Mouse (Mus musculus): ENCODE data around the gene Wwtr1. TPM values are rescaled to one million over a fixed set of nuclear protein-coding genes. Genes with fewer than 3 reads are reported as not detected.
A peak's percentile ranks its signal among the peaks of the same experiment; 100 is the strongest.

The Wwtr1 gene
- 15.9 and 17.4 TPM in 2 replicates for polyA plus RNA-seq (2015; fragmentation: Nextera tagmentation; extraction: Ambion mirVana)

DNA sequence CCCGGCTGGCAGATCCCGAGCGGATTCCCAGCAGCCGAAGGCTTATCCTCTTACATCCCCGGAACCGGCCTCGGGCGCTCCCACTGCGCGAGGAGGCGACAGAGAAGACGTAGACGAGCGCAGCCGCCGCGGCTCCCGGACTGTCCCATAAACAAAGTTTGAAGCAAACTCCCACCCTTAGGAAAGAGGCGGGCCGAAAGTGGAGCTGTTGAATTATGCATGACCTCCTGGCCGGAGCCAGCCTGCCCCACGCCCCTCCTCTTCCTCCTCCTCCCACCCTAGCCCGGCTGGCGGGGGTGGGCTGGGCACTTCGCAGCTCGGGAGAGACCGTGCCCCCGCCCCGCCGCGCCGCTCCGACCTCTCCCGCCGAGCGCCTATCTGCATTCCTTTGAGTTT, at the start of gene Wwtr1:
Gene Wwtr1 (minus strand): TSS at position 251 of the 396 bp plus-strand sequence.
- WGBS: 1% methylated on average over 36 of the region's 36 CpGs
- Histone ChIP-seq H3K9ac (peak within 1 kb of the TSS; percentile 80), H3K36me3 (peaks cover 13% of the 10 kb centered on the region; the same call in 1 of the 2 replicates), H3K27ac (peak within 1 kb of the TSS; percentile 98), H3K4me1 (peaks cover 26% of the 10 kb centered on the region), H3K27me3 (no peaks in the 10 kb centered on the region), H3K4me2 (peak within 1 kb of the TSS; percentile 84), H3K4me3 (replicated peaks) (peak within 1 kb of the TSS; percentile 86), H3K9me3 (replicated peaks) (no peaks in the 10 kb centered on the region)
- ATAC-seq (replicated peaks; ENCODE audit: low FRiP score): peak; percentile 95

DNA sequence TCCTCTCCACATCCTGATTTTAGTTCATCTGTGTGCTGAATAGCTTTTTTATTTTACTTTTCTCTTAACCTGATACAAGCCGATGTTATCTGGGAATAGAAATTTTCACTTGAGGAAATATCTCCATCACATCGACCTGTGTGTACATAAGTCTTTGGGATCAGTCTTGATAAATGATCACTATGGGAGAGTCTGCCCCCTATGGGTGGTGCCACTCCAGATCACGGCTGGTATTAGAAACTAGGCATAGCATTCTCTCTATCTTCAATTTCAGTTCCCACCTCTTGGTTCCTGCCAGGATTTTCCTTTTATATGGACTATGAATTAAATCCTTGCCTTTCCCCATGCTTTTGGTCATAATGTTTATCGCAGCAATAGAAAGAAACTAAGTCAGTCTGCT, 44.0 kb upstream of the Wwtr1 start:
- Histone ChIP-seq H3K27me3 (no peaks in the 10 kb centered on the region), H3K9ac (no peak overlapping the region), H3K4me1 (0 out of 2 replicates have a peak, but pooled peaks cover 2% of the 10 kb centered on the region), H3K27ac (no peak overlapping the region), H3K9me3 (replicated peaks) (no peaks in the 10 kb centered on the region), H3K4me3 (replicated peaks) (no peak overlapping the region), H3K36me3 (no peaks in the 10 kb centered on the region), H3K4me2 (no peak overlapping the region)
- 73% methylated on average over 4 of the region's 4 CpGs for WGBS
- no peak for ATAC-seq (replicated peaks; ENCODE audit: low FRiP score)

DNA sequence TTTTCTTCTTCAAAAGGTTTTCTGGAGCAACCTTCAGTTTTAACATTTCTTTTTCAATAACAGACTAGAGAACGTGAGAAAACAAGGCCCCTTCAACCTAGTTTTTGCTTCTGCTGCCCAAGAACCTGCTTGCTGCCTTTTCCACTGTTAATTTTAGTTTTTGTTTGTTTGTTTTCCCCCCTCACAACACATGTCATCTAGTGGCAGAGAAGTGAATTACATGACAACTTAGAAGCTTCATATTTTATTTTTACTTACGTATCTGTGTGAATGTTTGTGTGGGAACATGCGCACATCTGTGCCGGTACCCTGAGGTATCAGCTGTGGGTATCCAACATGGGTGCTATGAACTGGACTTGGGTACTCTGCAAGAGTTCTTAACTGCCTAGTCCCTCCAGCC, 39.9 kb upstream of the Wwtr1 start:
- H3K9ac ChIP-seq: no peak overlapping the region
- no peak for ATAC-seq (replicated peaks; ENCODE audit: low FRiP score)

DNA sequence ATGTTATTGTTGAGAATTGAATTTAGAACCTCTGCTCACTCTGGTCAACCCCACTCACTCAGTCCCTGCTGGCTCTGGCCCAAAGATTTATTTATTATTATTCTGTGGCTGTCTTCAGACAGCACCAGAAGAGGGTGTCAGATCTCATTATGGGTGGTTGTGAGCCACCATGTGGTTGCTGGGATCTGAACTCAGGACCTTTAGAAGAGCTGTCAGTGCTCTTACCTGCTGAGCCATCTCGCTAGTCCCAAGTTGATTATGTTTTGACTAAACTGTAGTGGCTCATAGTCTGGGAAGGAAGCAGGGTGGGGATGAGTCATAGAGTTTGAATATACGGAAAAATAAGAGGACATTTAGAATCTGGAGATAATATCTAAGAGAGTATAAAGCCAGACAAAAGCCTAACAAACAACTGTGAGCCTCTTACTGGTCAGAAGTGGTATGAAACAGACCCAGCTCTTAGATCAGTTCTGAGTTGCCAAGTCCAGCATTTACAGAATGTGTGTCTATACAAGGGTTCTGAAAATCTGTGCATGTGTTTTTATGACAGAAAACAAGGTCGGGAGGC, 36.8 kb upstream of the Wwtr1 start:
- Histone ChIP-seq H3K4me3 (replicated peaks) (no peak overlapping the region), H3K36me3 (no peaks in the 10 kb centered on the region), H3K9me3 (replicated peaks) (no peaks in the 10 kb centered on the region), H3K27ac (no peak overlapping the region), H3K4me1 (no peaks in the 10 kb centered on the region), H3K9ac (no peak overlapping the region), H3K4me2 (no peak overlapping the region), H3K27me3 (no peaks in the 10 kb centered on the region)
- no peak for ATAC-seq (replicated peaks; ENCODE audit: low FRiP score)
- 72% methylated on average over 3 of the region's 3 CpGs for WGBS

More for the DNA sequence above, 39.9 kb upstream of the Wwtr1 start:
- Histone ChIP-seq H3K9me3 (replicated peaks) (no peaks in the 10 kb centered on the region), H3K4me2 (no peak overlapping the region), H3K27ac (no peak overlapping the region), H3K27me3 (no peaks in the 10 kb centered on the region), H3K4me3 (replicated peaks) (no peak overlapping the region), H3K4me1 (0 out of 2 replicates have a peak, but pooled peaks cover 2% of the 10 kb centered on the region), H3K36me3 (no peaks in the 10 kb centered on the region)
- WGBS: 90% methylated on average over 4 of the region's 4 CpGs

DNA sequence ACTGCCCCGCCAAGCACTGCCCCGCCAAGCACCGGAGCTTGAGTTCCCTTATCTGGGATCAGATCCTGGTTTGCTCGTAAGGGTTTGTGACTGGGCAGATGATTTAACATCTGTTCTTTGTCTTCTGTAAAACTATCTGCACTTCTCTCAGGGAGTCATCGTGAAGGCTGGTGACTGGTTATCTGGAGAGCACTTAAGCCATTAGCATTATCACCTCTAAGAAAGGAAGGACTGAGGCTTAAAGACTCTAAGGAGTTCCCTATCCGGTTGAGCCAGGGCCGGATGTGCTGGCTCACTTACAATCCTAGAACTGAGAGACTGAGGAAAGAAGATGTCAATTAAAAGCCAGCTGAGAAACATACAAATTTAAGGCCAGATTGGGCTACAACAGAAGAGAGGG, 36.1 kb upstream of the Wwtr1 start:
- Histone ChIP-seq H3K9me3 (replicated peaks) (no peaks in the 10 kb centered on the region), H3K4me3 (replicated peaks) (no peak overlapping the region)
- WGBS: 51% methylated on average over 7 of the region's 7 CpGs

DNA sequence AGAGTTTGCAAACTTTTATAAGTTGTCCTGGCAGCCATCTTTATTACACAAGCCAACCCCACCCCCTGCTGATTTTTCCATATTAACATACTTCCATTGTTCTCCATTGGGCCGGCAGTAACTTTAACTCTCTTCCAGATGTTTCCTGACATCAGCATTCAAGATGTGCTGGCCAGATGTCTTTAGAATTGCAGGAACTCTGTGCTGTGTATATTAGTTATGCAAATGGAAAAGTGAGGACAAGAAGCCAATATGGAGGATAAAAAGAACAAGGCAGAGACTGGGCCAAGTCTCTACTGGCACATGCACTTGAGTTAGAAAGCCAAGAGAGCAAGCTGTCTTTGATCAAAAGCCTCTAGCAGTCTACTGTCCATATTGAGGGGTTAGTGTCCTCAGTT, 28.9 kb upstream of the Wwtr1 start:
- no peaks in the 10 kb centered on the region for H3K27me3 ChIP-seq
- H3K4me2 ChIP-seq: no peak overlapping the region
- H3K36me3 ChIP-seq: no peaks in the 10 kb centered on the region
- H3K4me3 ChIP-seq (replicated peaks): no peak overlapping the region
- H3K9ac ChIP-seq: no peak overlapping the region
- 0 out of 2 replicates have a peak, but pooled peaks cover 3% of the 10 kb centered on the region for H3K4me1 ChIP-seq
- no peaks in the 10 kb centered on the region for H3K9me3 ChIP-seq (replicated peaks)
- WGBS: 68% methylated on average over 1 of the region's 1 CpGs
- ATAC-seq (replicated peaks; ENCODE audit: low FRiP score): no peak
- H3K27ac ChIP-seq: no peak overlapping the region

More for the DNA sequence above, 36.1 kb upstream of the Wwtr1 start:
- Histone ChIP-seq H3K27ac (no peak overlapping the region), H3K4me1 (no peaks in the 10 kb centered on the region), H3K36me3 (no peaks in the 10 kb centered on the region), H3K27me3 (no peaks in the 10 kb centered on the region), H3K9ac (no peak overlapping the region), H3K4me2 (no peak overlapping the region)
- ATAC-seq (replicated peaks; ENCODE audit: low FRiP score): no peak

DNA sequence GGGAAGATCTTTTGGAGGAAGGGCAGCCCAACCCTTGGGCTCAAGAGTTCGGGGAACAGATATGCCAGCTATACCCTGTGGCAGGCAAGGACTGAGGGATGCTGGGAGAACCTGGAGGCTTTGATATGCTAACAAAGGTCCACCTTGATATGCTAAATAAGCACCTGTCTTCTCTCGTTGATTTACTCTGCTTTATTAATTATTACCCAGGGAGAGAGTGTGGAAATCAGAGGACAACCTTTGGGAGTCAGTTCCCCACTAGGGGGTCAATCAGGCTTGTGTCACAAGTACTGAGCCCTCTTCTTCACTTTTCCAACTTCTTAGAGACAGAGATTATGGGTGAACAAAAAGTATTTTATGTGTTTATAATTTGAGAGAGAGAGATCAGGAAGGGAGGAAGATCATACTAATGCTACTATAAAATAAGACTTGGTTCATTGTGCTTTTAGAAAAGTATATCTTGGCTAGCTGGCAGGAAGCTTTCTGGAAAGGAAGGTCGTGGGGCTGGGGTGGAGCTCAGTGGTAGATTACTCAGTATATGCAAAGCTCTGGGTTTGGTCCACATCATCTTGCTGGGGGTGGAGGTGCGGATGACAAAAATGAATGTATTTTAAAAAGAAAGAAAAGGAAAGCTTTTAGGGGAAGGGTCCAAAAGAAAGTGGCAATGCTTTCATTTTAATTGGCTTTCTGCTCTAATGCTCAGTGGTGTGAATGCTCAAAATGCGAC, 28.3 kb upstream of the Wwtr1 start:
- Histone ChIP-seq H3K9me3 (replicated peaks) (no peaks in the 10 kb centered on the region), H3K27me3 (no peaks in the 10 kb centered on the region), H3K4me3 (replicated peaks) (no peak overlapping the region), H3K4me2 (no peak overlapping the region), H3K27ac (no peak overlapping the region), H3K36me3 (no peaks in the 10 kb centered on the region), H3K9ac (no peak overlapping the region), H3K4me1 (0 out of 2 replicates have a peak, but pooled peaks cover 3% of the 10 kb centered on the region)
- 62% methylated on average over 5 of the region's 5 CpGs for WGBS
- ATAC-seq (replicated peaks; ENCODE audit: low FRiP score): no peak

DNA sequence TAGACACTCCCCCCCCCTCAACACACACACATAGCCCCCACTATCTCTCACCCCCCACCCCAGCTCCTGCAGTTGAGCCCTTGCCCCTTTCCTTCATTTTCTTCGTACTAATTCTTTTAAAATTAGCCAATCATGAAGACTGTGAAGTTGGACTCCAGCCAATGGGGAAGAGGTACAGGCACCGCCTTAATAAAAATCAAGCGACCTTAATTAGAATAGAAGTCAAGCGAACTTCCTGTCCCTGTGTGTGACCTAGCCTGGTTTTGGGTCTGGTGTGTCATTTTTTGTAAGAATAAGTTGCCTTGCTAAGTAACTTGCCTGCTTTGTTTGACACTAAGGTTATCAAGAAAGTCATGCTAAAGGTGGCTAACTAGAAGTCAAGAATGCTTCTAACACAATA, 26.9 kb upstream of the Wwtr1 start:
- ATAC-seq (replicated peaks; ENCODE audit: low FRiP score): no peak
- Histone ChIP-seq H3K9ac (no peak overlapping the region), H3K4me2 (no peak overlapping the region), H3K27me3 (no peaks in the 10 kb centered on the region), H3K36me3 (no peaks in the 10 kb centered on the region), H3K27ac (no peak overlapping the region), H3K4me3 (replicated peaks) (no peak overlapping the region), H3K9me3 (replicated peaks) (no peaks in the 10 kb centered on the region), H3K4me1 (0 out of 2 replicates have a peak, but pooled peaks cover 3% of the 10 kb centered on the region)
- WGBS: 69% methylated on average over 4 of the region's 4 CpGs

DNA sequence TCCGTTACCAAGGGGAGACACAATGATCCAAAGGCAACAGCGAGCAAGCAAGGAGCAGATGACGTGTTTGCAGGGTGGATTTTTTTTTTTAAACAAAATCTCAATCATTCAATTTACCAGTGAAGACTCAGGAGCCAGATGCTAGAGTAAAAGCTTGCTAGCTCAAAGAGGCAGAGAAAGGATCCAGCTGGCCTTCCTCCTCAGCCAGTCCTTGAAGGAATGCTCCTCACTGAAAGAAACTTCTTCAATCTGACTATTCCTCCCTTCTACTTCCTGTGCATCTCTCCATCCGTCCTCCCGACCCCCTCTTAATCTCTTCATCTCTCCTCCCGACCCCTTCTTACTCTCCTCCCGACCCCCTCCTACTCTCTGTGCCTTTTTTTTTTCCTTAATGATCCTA, 20.9 kb upstream of the Wwtr1 start:
- Histone ChIP-seq H3K36me3 (no peaks in the 10 kb centered on the region), H3K4me1 (no peaks in the 10 kb centered on the region), H3K27ac (no peak overlapping the region), H3K27me3 (no peaks in the 10 kb centered on the region), H3K4me3 (replicated peaks) (no peak overlapping the region), H3K9me3 (replicated peaks) (no peaks in the 10 kb centered on the region), H3K9ac (no peak overlapping the region), H3K4me2 (no peak overlapping the region)
- no peak for ATAC-seq (replicated peaks; ENCODE audit: low FRiP score)
- 55% methylated on average over 7 of the region's 7 CpGs for WGBS

DNA sequence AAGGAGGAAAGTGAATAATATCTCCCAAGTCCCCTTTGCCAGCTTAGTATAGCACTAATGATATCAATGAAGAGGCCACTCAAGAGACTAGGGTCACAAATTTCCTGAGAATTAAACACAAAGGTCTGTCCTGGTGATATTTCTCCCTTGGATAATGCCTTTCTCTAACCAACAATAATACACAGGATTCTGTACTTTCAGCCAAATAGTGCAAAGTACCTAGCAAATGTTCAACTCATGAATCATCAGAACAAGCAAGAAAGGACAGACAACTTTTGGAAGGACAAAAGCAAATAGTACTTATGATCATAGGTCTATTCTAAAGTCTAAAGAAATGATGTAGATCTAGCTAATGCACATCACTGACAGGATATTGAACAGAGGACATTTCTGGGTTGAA, 19.8 kb upstream of the Wwtr1 start:
- Histone ChIP-seq H3K9ac (no peak overlapping the region), H3K36me3 (no peaks in the 10 kb centered on the region), H3K4me1 (no peaks in the 10 kb centered on the region), H3K4me2 (no peak overlapping the region), H3K4me3 (replicated peaks) (no peak overlapping the region), H3K9me3 (replicated peaks) (no peaks in the 10 kb centered on the region), H3K27me3 (no peaks in the 10 kb centered on the region), H3K27ac (no peak overlapping the region)
- ATAC-seq (replicated peaks; ENCODE audit: low FRiP score): no peak

DNA sequence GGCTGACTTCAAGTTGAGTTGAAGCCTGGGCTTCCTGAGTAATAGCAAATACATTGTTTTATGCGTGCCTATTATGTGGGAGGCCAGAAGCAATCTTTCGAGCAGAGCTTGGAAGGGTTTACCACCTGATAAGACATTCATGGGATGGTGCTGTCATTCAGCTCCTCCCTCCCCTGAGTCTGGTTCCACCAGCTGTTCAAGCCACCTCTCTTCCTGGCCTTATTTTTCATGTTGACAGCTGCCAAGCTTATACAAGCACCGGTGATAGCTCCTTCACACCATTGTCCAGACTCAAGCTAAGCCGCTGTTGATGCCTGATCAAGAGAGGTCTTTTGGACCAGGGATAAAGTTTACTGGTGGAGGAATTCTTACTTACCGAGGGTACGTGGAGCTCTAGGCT, 10.3 kb upstream of the Wwtr1 start:
- no peaks in the 10 kb centered on the region for H3K4me1 ChIP-seq
- WGBS: 75% methylated on average over 6 of the region's 6 CpGs

DNA sequence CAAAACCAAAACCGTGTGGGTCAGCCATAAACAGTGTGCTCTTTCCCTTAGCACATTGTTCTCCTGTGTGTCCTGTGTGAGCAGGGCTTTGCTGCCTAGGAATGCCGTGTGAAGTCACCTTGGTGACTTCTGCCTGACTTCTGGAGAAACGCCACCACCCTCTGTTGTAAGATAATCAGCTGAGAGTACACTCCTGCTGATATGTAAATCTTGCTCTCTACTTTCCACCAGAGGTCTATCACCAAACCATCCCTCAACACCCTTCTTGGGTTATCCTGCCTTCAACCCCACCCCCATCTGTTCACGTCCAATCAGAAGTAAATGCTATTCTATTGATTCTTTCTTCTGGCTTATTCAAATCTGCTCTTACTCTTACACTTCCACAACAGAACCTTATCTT, 7.8 kb upstream of the Wwtr1 start:
- 66% methylated on average over 4 of the region's 4 CpGs for WGBS

More for the DNA sequence above, 10.3 kb upstream of the Wwtr1 start:
- Histone ChIP-seq H3K9ac (no peak overlapping the region), H3K36me3 (no peaks in the 10 kb centered on the region), H3K9me3 (replicated peaks) (no peaks in the 10 kb centered on the region), H3K4me3 (replicated peaks) (no peak overlapping the region), H3K27ac (no peak overlapping the region), H3K27me3 (no peaks in the 10 kb centered on the region), H3K4me2 (no peak overlapping the region)
- no peak for ATAC-seq (replicated peaks; ENCODE audit: low FRiP score)

More for the DNA sequence above, 7.8 kb upstream of the Wwtr1 start:
- H3K9ac ChIP-seq: no peak overlapping the region
- ATAC-seq (replicated peaks; ENCODE audit: low FRiP score): no peak
- H3K4me1 ChIP-seq: no peaks in the 10 kb centered on the region
- no peaks in the 10 kb centered on the region for H3K27me3 ChIP-seq
- H3K4me2 ChIP-seq: no peak overlapping the region
- H3K27ac ChIP-seq: no peak overlapping the region
- no peaks in the 10 kb centered on the region for H3K9me3 ChIP-seq (replicated peaks)
- no peaks in the 10 kb centered on the region for H3K36me3 ChIP-seq
- no peak overlapping the region for H3K4me3 ChIP-seq (replicated peaks)
